Mouse (Mus musculus) CD4-positive, CD25-positive, alpha-beta regulatory T cell, adult 4 months (primary cell): Measurements from ENCODE around the gene Pxmp2. TPM values are rescaled to one million over a fixed set of nuclear protein-coding genes. Genes with fewer than 3 reads are reported as not detected.
A peak's percentile ranks its signal among the peaks of the same experiment; 100 is the strongest.

ENCODE experiments used
- ATAC-seq: one replicate; pipeline ENCODE4 v1.8.0; 2017
- polyA plus RNA-seq, 2 experiments: library from polyadenylated mRNA; unstranded; fragments of 100-300 nt; shearing (Covaris generic); gene quantifications; one replicate each; pipeline ENCODE4 v1.2.1; 2017

The Pxmp2 gene
- polyA plus RNA-seq = 1 to 10 TPM; 1.1 to 2.7 TPM

DNA sequence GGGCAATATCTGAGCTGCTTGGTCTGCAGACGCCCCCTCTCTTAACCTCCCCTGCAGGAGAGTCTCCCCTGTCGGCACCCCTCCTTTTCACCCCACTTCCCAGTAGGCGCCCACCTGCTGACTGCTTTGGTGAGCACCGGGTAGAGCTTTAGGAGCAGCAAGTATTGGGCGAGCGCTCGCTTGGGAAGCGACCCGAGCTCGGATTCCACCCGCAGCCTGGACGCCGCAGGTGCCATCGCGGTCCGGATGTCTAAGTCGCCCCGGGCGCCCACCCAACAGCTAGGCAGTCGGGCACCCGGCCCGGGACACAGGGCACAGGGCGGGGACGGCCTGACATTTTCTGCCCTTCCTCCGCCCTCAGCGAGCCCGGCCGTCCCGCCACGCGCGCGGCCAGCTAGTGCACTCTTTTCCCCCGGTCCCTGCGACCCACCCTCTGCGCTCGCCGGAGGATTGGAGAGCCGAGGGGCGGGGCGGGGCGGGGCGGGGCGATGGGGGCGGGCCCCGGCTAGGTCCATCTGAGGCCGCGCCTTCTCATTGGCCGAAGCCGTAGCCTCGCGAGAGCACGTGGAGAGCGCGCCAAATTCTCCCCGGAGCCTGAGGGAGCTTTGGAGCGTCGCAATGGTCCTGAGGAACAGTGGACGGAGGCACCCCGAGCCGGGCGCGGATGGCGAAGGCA, at the start of gene Pxmp2, which contains the start of gene Pole:
Gene Pxmp2 (minus strand): TSS at position 417 of the 676 bp plus-strand sequence.
Gene Pole (plus strand): TSS at position 537 of the 676 bp plus-strand sequence.
- peak; percentile 80 for ATAC-seq

DNA sequence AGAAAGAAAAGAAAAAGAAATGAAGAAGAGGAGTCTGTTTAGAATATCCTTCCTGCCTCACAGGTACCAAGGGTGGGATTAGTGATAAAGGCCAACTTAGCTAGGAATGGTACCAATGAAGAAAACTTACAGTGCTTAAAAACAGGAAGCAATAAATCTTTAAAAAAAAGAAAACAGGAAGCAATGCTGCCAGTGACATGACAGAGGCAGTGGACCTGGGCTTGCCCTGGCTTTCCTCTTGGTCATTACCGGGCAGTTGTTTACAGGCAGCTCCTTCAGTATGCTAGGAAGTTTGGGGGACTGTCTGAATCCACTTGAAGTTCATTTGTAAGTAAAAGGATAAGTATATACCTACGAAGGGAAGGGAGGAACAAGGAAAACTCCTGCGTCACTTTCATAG, 44.5 kb upstream of the Pxmp2 start:
- ATAC-seq = no peak

DNA sequence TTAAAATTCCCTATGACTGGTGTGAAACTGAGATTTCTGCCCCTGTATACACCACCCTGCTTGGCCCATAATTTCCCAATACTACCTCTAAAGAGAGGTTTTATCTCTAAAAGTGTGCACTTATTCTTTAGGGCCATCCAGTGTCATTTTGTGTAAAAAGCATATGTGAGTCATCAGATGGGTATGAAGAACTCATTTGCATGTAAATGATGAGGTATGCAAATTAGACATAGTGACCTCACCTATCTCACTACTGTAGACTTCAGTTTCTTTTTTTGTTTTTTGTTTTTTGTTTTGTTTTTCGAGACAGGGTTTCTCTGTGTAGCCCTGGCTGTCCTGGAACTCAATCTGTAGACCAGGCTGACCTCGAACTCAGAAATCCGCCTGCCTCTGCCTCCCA, 27.1 kb upstream of the Pxmp2 start:
- no peak for ATAC-seq

DNA sequence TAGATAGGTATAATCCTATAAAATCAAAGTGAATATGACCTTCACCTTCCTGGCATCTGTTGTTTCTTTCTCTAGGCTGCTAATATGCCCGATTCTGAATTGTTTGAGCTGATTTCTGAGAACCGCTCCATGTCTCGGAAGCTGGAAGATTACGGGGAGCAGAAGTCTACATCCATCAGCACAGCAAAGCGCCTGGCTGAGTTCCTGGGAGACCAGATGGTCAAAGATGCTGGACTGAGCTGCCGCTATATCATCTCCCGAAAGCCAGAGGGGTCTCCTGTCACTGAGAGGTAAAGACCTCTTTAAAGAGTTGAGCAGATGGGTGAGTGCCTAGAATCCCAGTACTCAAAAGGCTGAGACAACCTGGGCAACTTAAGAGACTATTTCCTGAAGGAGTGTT, 22.9 kb upstream of the Pxmp2 start:
- no peak for ATAC-seq

DNA sequence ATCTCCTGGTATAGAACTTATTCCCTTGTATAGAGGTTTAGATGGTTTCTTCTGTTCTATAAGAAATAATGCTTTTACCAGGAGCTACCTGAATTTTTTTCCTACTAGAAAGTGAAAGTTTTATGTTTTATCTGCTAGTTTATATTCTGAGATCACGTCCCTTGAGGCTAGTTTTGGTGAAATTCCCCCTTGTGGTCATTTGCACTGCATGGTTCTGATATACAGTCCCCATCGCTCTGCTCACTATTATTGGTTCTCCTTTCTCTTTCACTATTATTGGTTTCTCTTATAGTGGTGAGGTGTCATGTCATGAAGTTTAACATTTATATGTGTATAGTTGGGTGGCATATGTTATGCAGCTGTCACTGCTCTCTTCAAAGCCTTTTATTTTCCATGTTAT, 14.6 kb upstream of the Pxmp2 start:
- peak; percentile 32 for ATAC-seq

DNA sequence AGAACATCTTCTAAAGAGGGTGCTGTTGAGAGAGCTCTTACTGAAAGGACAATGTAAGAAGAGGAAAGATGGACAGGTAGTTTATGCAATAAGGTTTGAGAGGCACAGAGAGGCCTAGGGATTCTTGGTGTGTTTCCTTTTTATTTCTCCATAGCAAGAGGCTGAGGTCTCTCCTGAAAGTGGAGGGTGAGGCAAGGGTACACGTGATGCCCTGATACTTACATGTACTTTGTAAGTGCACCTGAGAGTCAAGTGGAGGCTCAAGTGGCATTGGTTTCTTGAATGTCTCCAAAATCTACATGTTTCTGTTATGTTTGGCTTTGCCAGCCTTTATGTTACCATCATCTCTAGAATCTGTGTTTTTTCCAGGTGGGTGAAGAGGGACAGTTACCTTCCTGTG, 10.7 kb upstream of the Pxmp2 start:
- no peak for ATAC-seq

DNA sequence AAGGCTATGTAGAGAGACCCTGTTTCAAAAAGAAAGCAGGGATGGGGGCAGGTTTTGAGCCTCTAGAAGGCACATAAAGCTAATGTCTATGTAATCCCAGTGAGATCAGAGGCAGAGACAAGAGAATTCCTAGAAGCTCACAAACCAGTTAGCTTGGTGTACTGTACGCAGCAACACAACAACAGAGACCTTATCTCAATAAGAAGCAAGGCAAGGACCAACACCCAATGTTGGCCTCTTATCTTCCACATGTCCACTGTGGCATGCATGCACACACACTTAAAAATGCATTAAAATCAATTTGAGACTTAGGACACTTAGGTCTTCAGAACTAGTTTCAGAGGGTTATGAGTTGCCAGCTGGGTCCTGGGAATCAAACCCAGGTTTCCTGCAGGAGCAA, 5.7 kb upstream of the Pxmp2 start:
- no peak for ATAC-seq

DNA sequence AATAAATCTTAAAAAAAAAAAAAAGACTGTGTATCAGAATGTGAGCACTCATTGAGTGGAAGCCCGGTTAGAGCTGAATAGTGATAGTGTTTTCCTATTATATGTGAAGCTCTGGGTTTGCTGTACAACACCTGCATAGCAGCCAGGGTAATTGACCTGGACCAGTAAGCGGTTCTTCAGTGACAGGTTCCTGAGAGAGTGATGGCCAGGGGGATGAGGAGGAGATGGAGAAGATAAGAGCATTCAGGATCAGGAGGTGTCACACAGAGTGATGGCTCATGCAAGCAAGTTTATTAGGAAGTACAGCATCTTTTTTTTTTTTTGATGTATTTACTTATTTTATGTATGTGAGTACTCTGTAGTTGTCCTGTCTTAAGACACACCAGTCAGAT, 1.1 kb upstream of the Pxmp2 start:
- no peak for ATAC-seq

DNA sequence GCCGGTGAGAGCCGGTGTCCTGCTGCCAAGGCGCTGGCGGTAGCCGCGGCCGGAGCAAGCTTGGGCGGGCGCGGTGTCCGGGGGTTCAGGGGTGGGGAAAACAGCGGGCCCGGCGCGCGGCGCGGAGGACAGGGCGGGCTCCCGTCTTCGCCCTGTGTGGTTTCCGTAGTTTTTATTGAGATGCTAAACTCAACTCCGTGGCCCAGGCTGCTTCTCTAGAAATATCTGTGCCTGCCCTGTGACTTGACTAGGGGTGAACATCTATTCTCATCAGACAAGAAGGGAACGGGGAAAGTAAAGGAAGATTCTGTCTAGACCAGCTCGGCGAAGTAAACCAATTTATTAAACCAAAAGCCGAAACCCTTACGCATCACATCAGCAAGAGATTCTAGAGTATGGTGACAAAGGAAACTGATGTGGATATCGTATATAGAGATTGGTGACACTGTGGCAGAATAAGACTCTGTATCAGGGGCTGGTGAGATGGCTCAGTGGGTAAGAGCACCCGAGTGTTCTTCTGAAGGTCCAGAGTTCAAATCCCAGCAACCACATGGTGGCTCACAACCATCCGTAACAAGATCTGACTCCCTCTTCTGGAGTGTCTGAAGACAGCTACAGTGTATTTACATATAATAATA, 579 bp upstream of the Pxmp2 start:
- peak; percentile 50 for ATAC-seq

DNA sequence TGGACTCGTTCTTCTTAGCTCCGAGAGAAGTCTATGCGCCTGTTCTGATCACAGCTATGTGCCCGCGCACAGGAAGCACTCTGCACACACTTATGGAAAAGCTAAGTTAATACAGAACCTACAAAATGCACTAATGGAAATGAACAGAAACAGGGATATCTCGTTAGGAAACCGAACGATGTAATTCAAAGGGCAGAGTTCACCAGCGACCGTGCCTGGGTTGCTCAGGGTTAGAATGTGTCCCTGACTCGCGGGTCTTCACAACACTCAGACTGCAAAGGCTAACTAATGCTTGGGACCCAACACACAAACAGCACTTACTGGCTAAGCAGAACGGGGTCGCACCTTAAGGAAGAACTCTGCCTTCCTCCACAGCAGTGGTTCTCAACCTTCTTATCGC, 830 bp downstream of the Pxmp2 start:
- ATAC-seq = no peak

DNA sequence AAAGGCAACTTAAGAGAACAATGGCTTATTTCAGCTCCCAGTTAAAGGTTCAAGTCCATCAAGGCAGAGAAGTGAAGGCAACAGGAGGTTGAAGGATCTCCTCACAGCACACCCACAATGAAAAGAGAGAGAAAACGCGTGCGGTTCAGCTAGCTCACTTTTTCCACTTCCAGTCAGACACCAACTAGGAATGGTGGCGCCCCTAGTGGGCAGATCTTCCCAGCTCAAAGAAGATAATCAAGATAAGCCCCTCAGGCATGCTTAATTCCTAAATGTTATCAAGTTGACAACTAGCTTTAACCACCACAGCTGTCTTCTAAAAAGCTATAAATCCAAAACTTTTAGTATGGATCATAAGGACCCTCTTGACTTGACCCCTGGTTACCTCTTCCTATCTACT, 1.4 kb downstream of the Pxmp2 start:
- ATAC-seq = peak; percentile 64

DNA sequence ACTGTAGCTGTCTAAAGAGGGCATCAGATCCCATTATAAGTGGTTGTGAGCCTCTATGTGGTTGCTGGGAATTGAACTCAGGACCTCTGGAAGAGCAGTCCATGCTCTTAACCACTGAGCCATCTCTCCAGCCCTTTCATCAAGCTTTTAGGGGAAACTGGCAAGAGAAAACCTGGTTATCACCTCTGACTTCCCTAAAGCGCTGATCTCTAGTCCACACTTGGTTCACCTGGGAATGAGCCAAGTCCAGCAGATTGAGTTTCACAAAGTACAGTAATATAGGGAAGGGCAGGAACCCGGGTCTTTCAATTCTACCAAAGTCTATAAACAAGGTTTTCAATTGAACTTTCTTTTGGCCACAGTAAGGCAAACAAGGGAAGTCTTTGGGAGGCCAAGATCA, 4.0 kb downstream of the Pxmp2 start:
- ATAC-seq = no peak

DNA sequence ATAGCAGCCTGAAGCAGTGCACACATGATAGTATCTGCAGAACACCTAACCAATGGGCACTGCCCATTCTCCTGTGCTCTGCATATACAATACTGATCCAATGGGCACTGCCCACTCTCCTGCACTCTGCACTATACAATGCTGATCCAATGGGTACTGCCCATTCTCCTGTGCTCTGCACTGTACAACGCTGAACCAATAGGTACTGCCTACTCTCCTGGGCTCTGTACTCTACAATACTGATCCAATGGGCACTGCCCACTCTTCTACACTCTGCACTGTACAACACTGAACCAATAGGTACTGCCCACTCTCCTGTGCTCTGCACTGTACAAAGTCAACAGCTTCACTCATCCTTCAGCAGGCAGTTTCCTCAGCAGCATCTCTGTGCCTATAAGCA, 9.1 kb downstream of the Pxmp2 start:
- ATAC-seq = no peak

DNA sequence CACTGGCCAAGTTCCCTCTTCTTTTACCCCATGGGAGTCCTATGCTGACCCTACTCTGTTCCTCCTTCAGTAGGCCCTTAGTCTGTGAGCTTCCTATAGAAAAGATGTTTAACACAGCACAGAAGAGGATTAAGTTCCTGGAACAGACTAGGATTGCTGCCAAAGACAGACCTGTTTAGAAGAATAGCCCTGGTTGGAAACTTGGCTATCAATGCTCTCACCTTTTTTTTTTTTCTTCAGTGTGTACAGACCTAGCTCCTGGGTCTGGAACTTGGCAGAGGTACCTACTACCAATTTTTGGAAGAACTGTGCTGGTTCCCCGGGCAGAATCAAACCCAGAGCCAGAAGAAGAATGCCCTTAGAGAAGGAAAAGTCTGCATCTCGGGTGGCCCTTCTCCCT, 9.6 kb downstream of the Pxmp2 start:
- no peak for ATAC-seq

DNA sequence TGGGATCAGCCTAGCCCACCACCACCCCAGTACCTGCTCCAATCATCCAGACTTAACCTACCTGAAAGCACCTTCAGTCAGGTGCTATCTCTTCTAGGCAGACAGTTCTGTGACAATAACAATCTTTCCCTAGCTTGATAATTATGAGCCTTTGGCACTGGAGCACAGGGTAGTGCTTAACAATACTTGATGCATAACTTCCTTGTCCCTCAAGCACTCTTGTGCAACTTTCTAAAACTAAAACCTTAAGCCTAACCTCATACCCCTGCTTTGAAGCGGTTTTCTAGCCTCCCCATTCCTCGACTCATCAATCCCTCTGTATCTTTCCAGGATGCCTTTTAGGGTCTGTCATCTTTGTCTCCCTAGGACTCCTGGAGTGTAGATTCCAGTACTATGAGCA, 11.1 kb downstream of the Pxmp2 start:
- no peak for ATAC-seq

DNA sequence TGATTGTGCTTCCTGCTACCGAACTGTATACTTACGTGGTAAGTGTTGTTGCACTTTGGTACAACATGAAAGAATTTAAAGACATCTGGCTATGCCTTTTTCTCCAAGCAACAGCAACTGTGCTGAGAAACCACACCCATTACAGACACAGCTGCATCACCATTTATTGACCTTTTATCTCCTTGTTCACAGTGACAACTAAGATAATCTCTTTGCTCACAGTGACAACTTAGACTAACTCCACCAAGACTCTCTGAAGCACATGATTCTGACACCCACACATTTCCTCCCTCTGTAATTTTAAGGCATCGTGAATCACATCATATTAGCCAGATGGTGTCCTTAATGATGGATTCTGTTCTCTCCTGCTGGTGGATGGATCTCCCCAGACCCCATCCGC, 11.8 kb downstream of the Pxmp2 start:
- peak; percentile 69 for ATAC-seq

DNA sequence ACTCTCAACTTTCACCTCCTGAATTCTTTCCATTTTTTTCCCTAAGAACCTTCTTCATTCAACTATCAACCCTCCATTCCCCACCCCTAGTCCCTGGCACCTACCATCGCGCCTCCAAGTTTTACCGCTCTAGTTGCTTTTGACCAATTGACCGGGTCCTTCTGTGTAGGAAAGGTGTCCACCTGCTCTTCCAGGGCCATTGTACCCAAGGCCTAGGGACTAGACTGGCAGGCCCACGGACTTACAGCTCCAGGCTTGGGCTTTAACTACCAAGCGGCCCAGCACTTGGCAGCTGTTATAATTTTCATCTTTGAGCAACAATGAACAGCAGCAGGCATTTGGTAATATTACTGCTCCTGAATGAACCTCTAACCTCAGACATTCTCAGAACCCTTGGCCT, 15.7 kb downstream of the Pxmp2 start:
- no peak for ATAC-seq

DNA sequence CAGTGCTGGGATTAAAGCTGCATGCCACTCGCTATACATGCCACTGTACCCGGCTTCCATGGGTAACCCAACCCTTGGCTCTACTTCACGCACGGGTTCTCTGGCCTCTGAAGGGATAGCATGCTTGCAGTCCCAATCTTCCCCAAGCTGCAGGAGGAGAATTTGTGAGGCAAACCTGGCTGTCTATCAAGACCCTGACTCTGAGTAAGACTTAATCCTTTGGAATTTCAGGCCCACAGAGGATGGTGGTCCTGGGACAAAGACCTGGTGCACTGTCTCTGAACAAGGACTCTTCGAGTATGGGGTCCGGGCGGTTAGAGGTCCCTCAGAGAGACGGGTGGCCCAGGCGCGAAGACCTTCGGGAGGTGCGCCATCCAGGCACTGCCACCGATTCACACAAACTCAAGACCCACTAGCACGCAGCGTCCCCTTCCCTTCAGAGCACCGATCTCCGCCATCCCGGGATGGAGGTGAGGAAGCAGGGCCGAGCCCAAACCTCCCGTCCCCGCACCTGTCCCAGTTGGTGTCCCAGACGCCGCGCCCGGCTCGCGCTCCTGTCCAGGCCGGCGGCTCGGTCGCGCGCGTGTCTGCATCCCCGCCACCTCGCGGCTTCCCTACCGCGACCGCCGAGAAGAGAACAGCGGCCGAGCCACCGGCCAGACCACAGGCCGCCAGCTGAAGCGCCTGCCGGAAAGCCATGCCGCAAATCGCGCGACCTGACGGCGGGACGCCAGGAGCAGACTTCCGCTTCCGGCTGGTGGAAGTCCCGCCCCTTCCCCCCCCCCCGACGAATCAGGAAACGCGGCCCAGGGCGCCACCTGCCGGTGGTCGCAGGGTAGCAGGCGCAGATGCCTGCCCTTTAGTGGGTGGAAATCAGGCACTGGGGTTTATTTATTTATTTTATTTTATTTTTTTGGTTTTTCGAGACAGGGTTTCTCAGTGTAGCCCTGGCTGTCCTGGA, 16.6 kb downstream of the Pxmp2 start, which contains the start of gene Pgam5:
Gene Pgam5 (minus strand): TSS at position 773 of the 961 bp plus-strand sequence.
- ATAC-seq = peak; percentile 80

DNA sequence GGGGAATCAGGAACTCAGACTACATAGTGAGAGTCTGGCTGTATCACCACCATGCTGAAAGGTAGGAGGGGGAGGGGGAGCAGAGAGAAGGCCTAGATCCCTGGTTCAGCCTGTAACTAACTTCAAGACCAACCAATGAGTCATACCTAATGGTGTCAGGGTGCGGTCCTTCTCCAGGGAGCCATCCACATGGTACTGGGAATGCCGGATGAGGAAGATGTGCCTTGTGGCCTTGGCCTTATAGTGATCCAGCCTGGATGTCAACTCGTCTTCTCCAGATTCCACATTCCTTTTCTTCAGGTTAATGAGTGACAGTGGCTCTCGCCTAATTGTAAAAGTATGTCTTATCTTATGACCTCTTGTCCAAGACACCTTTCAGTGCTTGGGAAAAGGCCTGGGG, 19.0 kb downstream of the Pxmp2 start:
- ATAC-seq = no peak

DNA sequence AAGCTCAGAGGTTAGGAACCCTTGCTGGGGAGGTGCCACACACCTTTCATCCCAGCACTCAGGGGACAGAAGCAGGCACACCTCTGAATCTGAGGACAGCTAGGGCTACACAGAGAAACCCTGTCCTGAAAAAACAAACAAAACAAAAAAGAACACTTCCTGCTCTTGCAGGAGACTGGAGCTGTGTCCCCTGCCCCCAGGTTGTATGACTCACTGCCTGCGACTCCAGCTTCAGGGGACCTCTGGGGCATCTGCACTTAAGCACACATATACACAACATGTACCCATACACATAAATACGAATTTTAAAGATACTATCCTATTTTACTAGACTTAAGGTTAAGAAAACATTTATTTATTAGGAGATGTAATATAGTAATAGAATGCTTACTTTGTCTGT, 41.9 kb downstream of the Pxmp2 start:
- no peak for ATAC-seq

DNA sequence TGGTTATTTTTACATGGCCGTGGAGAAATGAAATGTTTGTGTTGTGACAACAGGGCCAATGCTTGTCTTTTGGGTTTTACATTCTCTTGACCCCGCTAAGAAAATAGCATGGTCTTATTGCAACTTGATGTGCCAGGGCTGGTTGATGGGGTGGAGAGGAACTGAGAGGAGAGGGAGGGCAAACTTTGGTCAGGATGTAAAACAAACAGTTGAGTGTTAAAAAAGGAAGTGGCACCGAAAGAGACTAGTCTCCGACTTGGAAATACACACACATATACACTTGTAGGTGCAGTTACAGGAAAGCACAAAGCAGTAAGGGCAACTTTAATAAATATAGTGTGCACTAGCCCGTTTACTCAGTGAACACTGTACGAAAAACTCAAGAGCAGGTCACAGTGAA, 53.6 kb downstream of the Pxmp2 start:
- no peak for ATAC-seq

DNA sequence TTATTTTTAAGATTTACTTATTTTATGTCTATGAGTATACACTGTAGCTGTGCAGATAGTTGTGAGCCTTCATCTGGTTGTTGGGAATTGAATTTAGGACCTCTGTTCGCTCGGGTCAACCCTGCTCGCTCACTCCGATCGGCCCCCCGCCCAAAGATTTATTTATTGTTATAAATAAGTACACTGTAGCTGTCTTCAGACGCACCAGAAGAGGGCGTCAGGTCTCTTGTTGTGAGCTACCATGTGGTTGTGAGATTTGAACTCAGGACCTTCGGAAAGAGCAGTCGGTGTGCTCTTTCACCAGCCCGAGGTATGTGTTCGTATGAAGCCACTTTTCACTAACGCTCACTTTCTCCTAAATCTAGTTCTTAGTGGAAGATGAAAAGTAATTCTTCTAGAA, 54.3 kb downstream of the Pxmp2 start:
- ATAC-seq = no peak

DNA sequence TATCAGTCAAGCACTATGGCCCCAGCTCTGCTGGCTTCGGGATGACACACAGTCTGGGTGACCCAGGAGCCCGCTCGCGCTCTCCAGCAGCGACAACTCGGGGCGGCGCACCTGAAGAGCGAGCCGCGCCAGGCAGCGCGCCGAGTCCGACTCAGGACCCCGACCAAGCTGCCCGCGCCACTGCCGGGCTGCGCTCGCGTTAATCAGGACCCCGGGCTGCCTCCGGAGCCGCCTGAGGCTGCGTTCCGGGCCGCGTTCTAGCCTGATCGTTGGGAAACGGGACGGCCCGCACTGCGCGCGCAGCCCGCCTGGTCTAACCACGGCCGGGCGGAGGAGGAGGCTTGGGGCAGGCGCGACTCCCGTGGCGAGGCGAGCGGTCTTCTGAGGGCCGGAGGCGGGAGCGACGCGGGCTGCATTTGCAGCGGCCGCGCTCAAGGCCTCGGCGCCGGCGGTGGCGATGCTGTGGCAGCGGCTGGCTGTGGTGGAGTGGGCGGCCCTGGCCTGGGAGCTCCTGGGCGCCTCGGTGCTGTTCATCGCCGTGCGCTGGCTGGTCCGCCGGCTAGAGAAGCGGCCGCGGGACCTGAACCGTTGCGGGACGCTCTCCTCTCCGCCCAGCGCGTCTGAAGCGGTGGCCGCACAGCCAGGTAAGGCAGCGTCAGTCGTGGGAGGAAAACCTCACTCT, 55.1 kb downstream of the Pxmp2 start, which contains the start of gene Ankle2:
Gene Ankle2 (plus strand): TSS at position 225 of the 682 bp plus-strand sequence.
- ATAC-seq = peak; percentile 89
